Mouse (Mus musculus) kidney, embryonic 14.5 days (tissue): ENCODE measurements at regions not wholly inside any gene's neighbourhood (a gene's known extent, or its start where the extent isn't known, plus 50 kb on each side); places are given as distances from the start of the nearest gene placed in this dataset.

ENCODE experiments used
- ATAC-seq: fragments of 200-750 bp; cut with Nextera tagmentation; 2 replicates; pipeline ENCODE4 v1.8.0; 2017; ENCODE audit warnings: moderate number of reproducible peaks, mild to moderate bottlenecking, moderate TSS enrichment, moderate library complexity; ENCODE audit not compliant: low FRiP score, low TSS enrichment
- H3K27ac ChIP-seq: fragments of 300-500 bp; sonication (generic); 2 replicates; pipeline ENCODE4 v1.5.1; 2014; ENCODE audit warnings: low read depth, mild to moderate bottlenecking, low read length, moderate library complexity, mixed read lengths
- H3K27me3 ChIP-seq: fragments of 300-500 bp; sonication (generic); 2 replicates; pipeline ENCODE4 v1.6.1; 2014; ENCODE audit warnings: mild to moderate bottlenecking, low read length; ENCODE audit not compliant: control insufficient read depth, insufficient read depth
- H3K36me3 ChIP-seq: fragments of 300-500 bp; sonication (generic); 2 replicates; pipeline ENCODE4 v1.6.1; 2014; ENCODE audit warnings: low read length, mixed read lengths; ENCODE audit not compliant: control insufficient read depth, insufficient read depth
- H3K4me1 ChIP-seq: fragments of 300-500 bp; sonication (generic); 2 replicates; pipeline ENCODE4 v1.6.1; 2014; ENCODE audit warnings: low read length, mixed read lengths; ENCODE audit not compliant: control insufficient read depth, insufficient read depth
- H3K4me2 ChIP-seq: fragments of 300-500 bp; sonication (generic); replicated peaks from 2 replicates; pipeline ENCODE4 v1.6.1; 2014; ENCODE audit warnings: low read depth, mild to moderate bottlenecking, low read length
- H3K4me3 ChIP-seq: fragments of 300-500 bp; sonication (generic); 2 replicates; pipeline ENCODE4 v1.5.1; 2014; ENCODE audit warnings: mild to moderate bottlenecking, low read length
- H3K9ac ChIP-seq: fragments of 300-500 bp; sonication (generic); 2 replicates; pipeline ENCODE4 v1.6.1; 2014; ENCODE audit warnings: low read depth, mild to moderate bottlenecking, low read length, moderate library complexity
- H3K9me3 ChIP-seq: fragments of 300-500 bp; sonication (generic); 2 replicates; pipeline ENCODE4 v1.6.1; 2016; ENCODE audit warnings: low read length; ENCODE audit not compliant: control insufficient read depth
- WGBS: fragments of 180-500 bp; shearing (Covaris S2); extraction: QIAGEN DNeasy Blood & Tissue Kit; methylation state at CpG from one replicate; pipeline ENCODE4 v1.1.7; 2014; 5-methylcytosine and 5-hydroxymethylcytosine counted together

- no peak overlapping the region for H3K9ac ChIP-seq
- no peak overlapping the region for H3K4me3 ChIP-seq
- H3K27ac ChIP-seq, result no peak overlapping the region
- H3K9me3 ChIP-seq, result no peaks in the 10 kb centered on the region
- WGBS, result 31% methylated on average over 4 of the region's 4 CpGs
- H3K27me3 ChIP-seq, result no peaks in the 10 kb centered on the region
- no peaks in the 10 kb centered on the region for H3K36me3 ChIP-seq
- no peak overlapping the region for H3K4me2 ChIP-seq
- no peaks in the 10 kb centered on the region for H3K4me1 ChIP-seq
- ATAC-seq, result no peak
Observed at GRCm38 (mm10) chr10:31076948-31077347, 234.3 kb upstream of the Hey2 start.

GRCm38 (mm10) chr10:31076415-31076814 is 233.8 kb upstream of the Hey2 start:
- Histone ChIP-seq H3K9ac (no peak overlapping the region), H3K27ac (no peak overlapping the region), H3K36me3 (no peaks in the 10 kb centered on the region), H3K4me2 (no peak overlapping the region), H3K4me1 (no peaks in the 10 kb centered on the region), H3K27me3 (no peaks in the 10 kb centered on the region), H3K4me3 (no peak overlapping the region), H3K9me3 (no peaks in the 10 kb centered on the region)
- 65% methylated on average over 8 of the region's 8 CpGs for WGBS
- ATAC-seq, result no peak

- Histone ChIP-seq H3K4me3 (no peak overlapping the region), H3K4me2 (no peak overlapping the region), H3K36me3 (no peaks in the 10 kb centered on the region), H3K27me3 (no peaks in the 10 kb centered on the region), H3K9me3 (no peaks in the 10 kb centered on the region), H3K4me1 (no peaks in the 10 kb centered on the region), H3K9ac (no peak overlapping the region), H3K27ac (no peak overlapping the region)
- WGBS, result 67% methylated on average over 4 of the region's 4 CpGs
- ATAC-seq, result no peak
Observed at GRCm38 (mm10) chr10:31074004-31074645, 231.5 kb upstream of the Hey2 start.

- Histone ChIP-seq H3K4me1 (no peaks in the 10 kb centered on the region), H3K4me2 (no peak overlapping the region), H3K27ac (no peak overlapping the region), H3K4me3 (no peak overlapping the region), H3K36me3 (no peaks in the 10 kb centered on the region), H3K27me3 (no peaks in the 10 kb centered on the region), H3K9ac (no peak overlapping the region), H3K9me3 (no peaks in the 10 kb centered on the region)
- no peak for ATAC-seq
Observed at GRCm38 (mm10) chr10:31068668-31069223, 226.1 kb upstream of the Hey2 start.

- Histone ChIP-seq H3K9me3 (no peaks in the 10 kb centered on the region), H3K4me3 (no peak overlapping the region), H3K4me1 (no peaks in the 10 kb centered on the region), H3K27ac (no peak overlapping the region), H3K36me3 (no peaks in the 10 kb centered on the region), H3K9ac (no peak overlapping the region), H3K27me3 (no peaks in the 10 kb centered on the region), H3K4me2 (no peak overlapping the region)
- no peak for ATAC-seq
- WGBS, result 10% methylated on average over 2 of the region's 2 CpGs
Observed at GRCm38 (mm10) chr10:31062732-31063131, 220.1 kb upstream of the Hey2 start.

GRCm38 (mm10) chr10:31053260-31053659 is 210.7 kb upstream of the Hey2 start:
- Histone ChIP-seq H3K9me3 (no peaks in the 10 kb centered on the region), H3K4me1 (no peaks in the 10 kb centered on the region)

GRCm38 (mm10) chr10:31051222-31051621 is 208.6 kb upstream of the Hey2 start:
- no peak overlapping the region for H3K9ac ChIP-seq
- no peak overlapping the region for H3K4me2 ChIP-seq
- 92% methylated on average over 1 of the region's 1 CpGs for WGBS
- no peak overlapping the region for H3K4me3 ChIP-seq
- H3K27ac ChIP-seq, result no peak overlapping the region
- H3K27me3 ChIP-seq, result no peaks in the 10 kb centered on the region
- no peak for ATAC-seq
- no peaks in the 10 kb centered on the region for H3K9me3 ChIP-seq
- no peaks in the 10 kb centered on the region for H3K4me1 ChIP-seq
- H3K36me3 ChIP-seq, result no peaks in the 10 kb centered on the region

More at GRCm38 (mm10) chr10:31053260-31053659, 210.7 kb upstream of the Hey2 start:
- H3K4me2 ChIP-seq, result no peak overlapping the region
- H3K9ac ChIP-seq, result no peak overlapping the region
- WGBS, result 89% methylated on average over 8 of the region's 8 CpGs
- H3K27ac ChIP-seq, result no peak overlapping the region
- H3K27me3 ChIP-seq, result no peaks in the 10 kb centered on the region
- H3K4me3 ChIP-seq, result no peak overlapping the region
- no peak for ATAC-seq
- no peaks in the 10 kb centered on the region for H3K36me3 ChIP-seq

- Histone ChIP-seq H3K27ac (no peak overlapping the region), H3K36me3 (no peaks in the 10 kb centered on the region), H3K4me2 (no peak overlapping the region), H3K9ac (no peak overlapping the region), H3K9me3 (no peaks in the 10 kb centered on the region), H3K4me1 (no peaks in the 10 kb centered on the region), H3K27me3 (no peaks in the 10 kb centered on the region), H3K4me3 (no peak overlapping the region)
- 92% methylated on average over 2 of the region's 2 CpGs for WGBS
- ATAC-seq, result no peak
Observed at GRCm38 (mm10) chr10:31049352-31049751, 206.8 kb upstream of the Hey2 start.

GRCm38 (mm10) chr10:31035611-31036010 is 193.0 kb upstream of the Hey2 start:
- H3K4me1 ChIP-seq, result no peaks in the 10 kb centered on the region
- WGBS, result 89% methylated on average over 4 of the region's 4 CpGs
- no peaks in the 10 kb centered on the region for H3K36me3 ChIP-seq
- H3K27me3 ChIP-seq, result no peaks in the 10 kb centered on the region
- no peaks in the 10 kb centered on the region for H3K9me3 ChIP-seq
- H3K9ac ChIP-seq, result no peak overlapping the region
- H3K27ac ChIP-seq, result no peak overlapping the region
- no peak for ATAC-seq
- H3K4me3 ChIP-seq, result no peak overlapping the region
- no peak overlapping the region for H3K4me2 ChIP-seq
